Mouse (Mus musculus) lung, postnatal 0 days (tissue): ENCODE measurements around the gene Vegfa.

Experiments
- CTCF ChIP-seq: IDR thresholded peaks from 2 replicates; pipeline ENCODE4 v1.5.1; 2016; ENCODE audit warnings: antibody characterized with exemption, mild to moderate bottlenecking
- EP300 ChIP-seq: IDR thresholded peaks from 2 replicates; pipeline ENCODE4 v1.6.1; 2016; ENCODE audit warnings: antibody characterized with exemption, mild to moderate bottlenecking, control low read depth

DNA sequence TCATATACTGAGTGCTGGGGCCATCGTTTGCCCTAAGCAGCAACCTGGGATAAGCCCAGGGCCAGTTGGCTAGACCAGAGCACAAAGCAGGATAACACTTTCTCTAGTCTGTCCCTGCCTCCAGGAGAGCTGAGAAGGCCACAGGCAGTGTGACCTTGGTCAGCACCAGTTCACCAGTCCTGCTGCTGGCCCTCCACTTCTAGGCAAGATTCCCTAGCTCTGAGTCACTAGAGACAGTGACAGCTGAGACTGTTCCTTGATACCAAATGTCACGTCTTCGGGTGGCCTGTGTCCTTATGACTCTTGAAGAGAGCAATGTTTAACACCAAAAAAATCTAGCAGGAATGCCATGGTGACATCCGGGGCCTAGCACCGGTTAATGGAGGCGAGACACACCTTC is 4.2 kb upstream of the Vegfa start:
- no peak for TF ChIP-seq EP300
- TF ChIP-seq CTCF = no peak
